Mouse (Mus musculus) heart, postnatal 10 days (tissue): ENCODE measurements around the gene Gm614. TPM values are rescaled to one million over a fixed set of nuclear protein-coding genes. Genes with fewer than 3 reads are reported as not detected.

Experiments used
- DNase-seq, 2 experiments: peaks; one replicate each; pipeline ENCODE4 v3.0.0; 2021
- intact Hi-C: fragments of 180-260 bp; cut with DNase I; formaldehyde crosslinking; loops from one replicate; pipeline ENCODE4 v1.15.1; 2025
- total RNA-seq, 2 experiments: library from RNA; stranded (reverse); gene quantifications; 2 replicates each; pipeline ENCODE4 v1.2.3; 2021

Gm614 gene
- total RNA-seq, 2 experiments from 2014 or later, result 0.36 to 0.62 TPM

- no peak for DNase-seq
- intact Hi-C loops, result no loop called here
These were observed 3.1 kb downstream of the Gm614 start for GRCm38 (mm10) chrX:101260441-101261325.

GRCm38 (mm10) chrX:101256603-101257002 lies 7.2 kb downstream of the Gm614 start:
- DNase-seq, result no peak
- intact Hi-C loops, result loop anchor here (10.0 kb wide), 1 partner anchor 122 kb away; no protein-coding TSS in a partner anchor

- intact Hi-C loops, result loop anchor here (2.0 to 10.0 kb wide), 2 partner anchors 18 to 120 kb away; no protein-coding TSS in a partner anchor
These were observed 9.1 kb downstream of the Gm614 start for GRCm38 (mm10) chrX:101254740-101255139.

GRCm38 (mm10) chrX:101253952-101254729 lies 9.7 kb downstream of the Gm614 start, which contains the start of gene Foxo4:
TSS of gene Foxo4 (plus strand) at chrX:101254528.
- intact Hi-C loops, result loop anchor here (2.0 to 10.0 kb wide), 2 partner anchors 19 to 119 kb away; no protein-coding TSS in a partner anchor

More at GRCm38 (mm10) chrX:101254740-101255139, 9.1 kb downstream of the Gm614 start:
- no peak for DNase-seq

GRCm38 (mm10) chrX:101245011-101245410 lies 18.8 kb downstream of the Gm614 start:
- intact Hi-C loops, result no loop called here
- DNase-seq, result no peak

More at GRCm38 (mm10) chrX:101253952-101254729, 9.7 kb downstream of the Gm614 start, which contains the start of gene Foxo4:
- DNase-seq, result peak; percentile 88 to 91

- intact Hi-C loops, result loop anchor here (2.0 kb wide), 1 partner anchor 110 kb away; no protein-coding TSS in a partner anchor
- no peak for DNase-seq
These were observed 41.0 kb downstream of the Gm614 start for GRCm38 (mm10) chrX:101222796-101223162.

GRCm38 (mm10) chrX:101221834-101222795 lies 41.7 kb downstream of the Gm614 start, which contains the start of gene Snx12:
TSS of gene Snx12 (minus strand) at chrX:101222563.
- intact Hi-C loops, result loop anchor here (2.0 kb wide), 1 partner anchor 111 kb away; no protein-coding TSS in a partner anchor
- DNase-seq, result peak; percentile 89 to 91

Other genes with a start within 250 kb of the Gm614 start
- under 1 TPM; 0.35 to 0.53 TPM for gene Tex11, start 204.3 kb downstream of the Gm614 start, total RNA-seq
- not detected for gene Slc7a3, start 178.0 kb downstream of the Gm614 start, total RNA-seq
- gene Snx12, start 41.4 kb downstream of the Gm614 start, total RNA-seq, result 10 to 100 TPM; 46.9 to 48.0 TPM
- 10 to 100 TPM; 30.7 to 35.0 TPM for gene Foxo4, start 9.5 kb downstream of the Gm614 start, total RNA-seq
- gene Il2rg, start 4.3 kb upstream of the Gm614 start, total RNA-seq, result 10 to 100 TPM; 16.8 to 21.4 TPM
- not detected for gene Gm20489, start 5.0 kb upstream of the Gm614 start, total RNA-seq
- 10 to 100 TPM; 26.8 to 29.4 TPM for gene Med12, start 10.0 kb upstream of the Gm614 start, total RNA-seq
- under 1 TPM; 0.77 to 0.86 TPM for gene Nlgn3, start 35.2 kb upstream of the Gm614 start, total RNA-seq
- not detected for gene Gjb1, start 112.4 kb upstream of the Gm614 start, total RNA-seq
- 10 to 100 TPM; 23.7 to 31.0 TPM for gene Zmym3, start 156.9 kb upstream of the Gm614 start, total RNA-seq
- 100 to 1,000 TPM; 134 to 135 TPM for gene Nono, start 165.3 kb upstream of the Gm614 start, total RNA-seq
- gene Itgb1bp2, start 185.1 kb upstream of the Gm614 start, total RNA-seq, result 100 to 1,000 TPM; 180 to 204 TPM